Mouse (Mus musculus) CH12.LX (cell line): ENCODE results near the gene Vps51. TPM values are rescaled to one million over a fixed set of nuclear protein-coding genes. Genes with fewer than 3 reads are reported as not detected.

Experiments used
- DNase-seq: peaks from one replicate; pipeline ENCODE4 v3.0.0-alpha.2; 2013; ENCODE audit errors: extremely low read depth
- H3K27ac ChIP-seq: 2 replicates; pipeline ENCODE4 v1.5.1; 2012; ENCODE audit warnings: low read depth, mild to moderate bottlenecking, control low read depth, moderate library complexity; ENCODE audit not compliant: insufficient read depth
- H3K27me3 ChIP-seq: replicated peaks from 2 replicates; pipeline ENCODE3; 2012; ENCODE audit warnings: inconsistent platforms
- H3K36me3 ChIP-seq, 2 experiments: replicated peaks in 1 of 2; 2 replicates each; pipeline versions ENCODE3 to v1.6.1; 2012; ENCODE audit warnings: inconsistent platforms in 1 of 2, low read length in 1 of 2, mild to moderate bottlenecking in 1 of 2, mixed read lengths in 1 of 2, moderate library complexity in 1 of 2; ENCODE audit not compliant: control insufficient read depth in 1 of 2, insufficient read depth in 1 of 2
- H3K4me1 ChIP-seq, 2 experiments: 2 replicates each; pipeline ENCODE4 v1.6.1; 2012; ENCODE audit warnings: inconsistent platforms in 1 of 2, moderate library complexity in 1 of 2; ENCODE audit not compliant: insufficient read depth in 2 of 2, control insufficient read depth in 1 of 2
- H3K4me2 ChIP-seq: 2 replicates; pipeline ENCODE4 v1.6.1; 2012; ENCODE audit warnings: low read depth, mild to moderate bottlenecking, control low read depth; ENCODE audit not compliant: poor library complexity, insufficient read depth, severe bottlenecking
- H3K4me3 ChIP-seq, 3 experiments: fragments of 150-350 bp in 1 of 3; sonication (generic) in 1 of 3; replicated peaks in 1 of 3; 2 replicates each; pipeline versions ENCODE3 to v1.5.1; 2011 to 2012; ENCODE audit warnings: low read depth in 2 of 3, low read length in 2 of 3, mild to moderate bottlenecking in 2 of 3, moderate library complexity in 2 of 3, control low read depth in 1 of 3, improper control_type of control experiment in 1 of 3, inconsistent platforms in 1 of 3, mixed read lengths in 1 of 3; ENCODE audit not compliant: poor library complexity in 1 of 3
- H3K79me2 ChIP-seq: replicated peaks from 2 replicates; pipeline ENCODE4 v1.6.1; 2012; ENCODE audit warnings: mild to moderate bottlenecking, moderate library complexity; ENCODE audit not compliant: control insufficient read depth, poor library complexity, insufficient read depth, severe bottlenecking; ENCODE audit errors: extremely low read depth
- H3K9ac ChIP-seq: 2 replicates; pipeline ENCODE4 v1.6.1; 2012; ENCODE audit warnings: low read depth, mild to moderate bottlenecking, control low read depth, moderate library complexity; ENCODE audit not compliant: insufficient read depth
- H3K9me3 ChIP-seq: replicated peaks from 2 replicates; pipeline ENCODE3; 2012; ENCODE audit warnings: low read length, inconsistent platforms, mixed read lengths
- BHLHE40 ChIP-seq: IDR thresholded peaks from 2 replicates; pipeline ENCODE4 v1.6.1; 2011; ENCODE audit warnings: mild to moderate bottlenecking, low read depth, low read length, improper control_type of control experiment
- CHD1 ChIP-seq: IDR thresholded peaks from 2 replicates; pipeline ENCODE4 v1.6.1; 2012; ENCODE audit warnings: low read depth, low read length, improper control_type of control experiment, inconsistent platforms
- CTCF ChIP-seq, 2 experiments: IDR thresholded peaks in 1 of 2; conservative IDR thresholded peaks in 1 of 2; 2 replicates each; pipeline ENCODE4 v1.5.1; 2011 to 2012; ENCODE audit warnings: low read depth in 2 of 2, low read length in 2 of 2, improper control_type of control experiment in 1 of 2, inconsistent platforms in 1 of 2, mild to moderate bottlenecking in 1 of 2, moderate library complexity in 1 of 2
- E2F4 ChIP-seq: IDR thresholded peaks from 2 replicates; pipeline ENCODE4 v1.6.1; 2011; ENCODE audit warnings: low read depth, low read length, improper control_type of control experiment; ENCODE audit not compliant: insufficient replicate concordance
- ELF1 ChIP-seq: IDR thresholded peaks from 2 replicates; pipeline ENCODE4 v1.6.1; 2014; ENCODE audit warnings: low read depth, mild to moderate bottlenecking, inconsistent platforms, low read length, improper control_type of control experiment
- GABPA ChIP-seq: IDR thresholded peaks from 2 replicates; pipeline ENCODE4 v1.6.1; 2012; ENCODE audit warnings: low read depth, low read length, improper control_type of control experiment, inconsistent platforms; ENCODE audit not compliant: insufficient replicate concordance
- IRF4 ChIP-seq: IDR thresholded peaks from 2 replicates; pipeline ENCODE4 v1.6.1; 2014; ENCODE audit warnings: low read depth, mild to moderate bottlenecking, inconsistent platforms, low read length, improper control_type of control experiment
- JUN ChIP-seq: IDR thresholded peaks from 2 replicates; pipeline ENCODE4 v1.6.1; 2011; ENCODE audit warnings: low read depth, mild to moderate bottlenecking, low read length, improper control_type of control experiment, moderate library complexity; ENCODE audit not compliant: insufficient read depth
- MAFK ChIP-seq: IDR thresholded peaks from 2 replicates; pipeline ENCODE4 v1.6.1; 2011; ENCODE audit warnings: low read length, improper control_type of control experiment; ENCODE audit not compliant: insufficient replicate concordance
- MAX ChIP-seq: IDR thresholded peaks from 2 replicates; pipeline ENCODE4 v1.6.1; 2011; ENCODE audit warnings: low read length, improper control_type of control experiment
- MEF2A ChIP-seq: IDR thresholded peaks from 2 replicates; pipeline ENCODE4 v1.6.1; 2014; ENCODE audit warnings: low read depth, mild to moderate bottlenecking, inconsistent platforms, low read length, improper control_type of control experiment, borderline replicate concordance
- NELFE ChIP-seq: IDR thresholded peaks from 2 replicates; pipeline ENCODE4 v1.6.1; 2011; ENCODE audit warnings: low read depth, low read length, improper control_type of control experiment
- PAX5 ChIP-seq: IDR thresholded peaks from 2 replicates; pipeline ENCODE4 v1.6.1; 2012; ENCODE audit warnings: low read length, inconsistent platforms, mixed read lengths
- POLR2A ChIP-seq: IDR thresholded peaks from 2 replicates; pipeline ENCODE4 v1.6.1; 2011; ENCODE audit warnings: low read depth, mild to moderate bottlenecking, improper control_type of control experiment, low read length
- RAD21 ChIP-seq: IDR thresholded peaks from 2 replicates; pipeline ENCODE4 v1.6.1; 2011; ENCODE audit warnings: low read depth, mild to moderate bottlenecking, low read length, improper control_type of control experiment, moderate library complexity
- RCOR1 ChIP-seq: conservative IDR thresholded peaks from 2 replicates; pipeline ENCODE4 v1.6.1; 2012; ENCODE audit warnings: low read depth, mild to moderate bottlenecking, inconsistent platforms, low read length, improper control_type of control experiment
- SIN3A ChIP-seq: IDR thresholded peaks from 2 replicates; pipeline ENCODE4 v1.6.1; 2012; ENCODE audit warnings: low read length, improper control_type of control experiment, inconsistent platforms
- SMC3 ChIP-seq: IDR thresholded peaks from 2 replicates; pipeline ENCODE4 v1.6.1; 2011; ENCODE audit warnings: low read depth, low read length, improper control_type of control experiment
- TBP ChIP-seq: conservative IDR thresholded peaks from 2 replicates; pipeline ENCODE4 v1.6.1; 2011; ENCODE audit warnings: low read depth, low read length, improper control_type of control experiment
- TCF12 ChIP-seq: IDR thresholded peaks from 2 replicates; pipeline ENCODE4 v1.6.1; 2014; ENCODE audit warnings: low read depth, mild to moderate bottlenecking, inconsistent platforms, low read length, improper control_type of control experiment
- USF1 ChIP-seq: IDR thresholded peaks from 2 replicates; pipeline ENCODE4 v1.6.1; 2014; ENCODE audit warnings: low read depth, mild to moderate bottlenecking, inconsistent platforms, low read length, improper control_type of control experiment
- ZKSCAN1 ChIP-seq: IDR thresholded peaks from 2 replicates; pipeline ENCODE4 v1.6.1; 2012; ENCODE audit warnings: low read depth, inconsistent platforms, low read length, improper control_type of control experiment, borderline replicate concordance
- ZMIZ1 ChIP-seq: IDR thresholded peaks from 2 replicates; pipeline ENCODE4 v1.6.1; 2012; ENCODE audit warnings: low read depth, mild to moderate bottlenecking, inconsistent platforms, low read length, improper control_type of control experiment
- ZNF384 ChIP-seq: IDR thresholded peaks from 2 replicates; pipeline ENCODE4 v1.6.1; 2012; ENCODE audit warnings: low read depth, low read length, improper control_type of control experiment, inconsistent platforms
- dilution Hi-C: fragments of 300-500 bp; cut with MboI; formaldehyde crosslinking; loops from 2 replicates; pipeline ENCODE4 v1.14.3; 2020; ENCODE audit warnings: low sequenced_read_pairs; ENCODE audit not compliant: extremely low pct_unique_long_range_greater_than_20kb, extremely low pct_ligation_motif_present
- in situ Hi-C: fragments of 300-500 bp; cut with MboI; formaldehyde crosslinking; loops from 3 replicates; pipeline ENCODE4 v1.14.3; 2019; ENCODE audit warnings: low sequenced_read_pairs, low pct_ligation_motif_present, low pct_unique_long_range_greater_than_20kb, mixed read lengths
- polyA plus RNA-seq: library from polyadenylated mRNA; unstranded; fragments of >175 nt; gene quantifications from 2 replicates; pipeline ENCODE4 v1.2.1, GENCODE M21; 2012; ENCODE audit warnings: low read depth; ENCODE audit not compliant: insufficient read length
- total RNA-seq, 2 experiments: library from RNA; depleted of rRNA; stranded (reverse); fragments of 300-350 nt in 1 of 2; fragments of >200 nt in 1 of 2; gene quantifications; 2 replicates each; pipeline ENCODE4 v1.2.3; 2012 to 2014

Gene Vps51
- total and polyA plus RNA-seq, 3 experiments, result 37.7 to 51.2 (median 48.2) TPM

DNA sequence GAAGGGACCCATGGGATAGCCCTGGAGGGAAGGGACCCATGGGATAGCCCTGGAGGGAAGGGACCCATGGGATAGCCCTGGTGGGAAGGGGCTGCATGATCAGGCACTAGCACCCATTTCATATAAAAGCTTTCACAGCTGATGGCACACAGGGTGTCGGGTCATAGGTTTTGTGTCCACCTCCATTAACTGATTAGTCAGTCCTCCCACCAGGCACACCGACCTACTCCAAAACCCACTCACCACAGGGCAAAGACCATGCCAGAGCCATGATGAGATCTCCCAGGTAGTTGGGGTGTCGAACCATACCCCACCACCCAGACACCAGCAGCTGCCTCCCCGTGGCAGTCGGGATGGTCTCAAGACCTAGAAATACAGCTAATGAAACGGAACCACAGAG, 13.9 kb downstream of the Vps51 start:
- no peak overlapping the region for H3K9ac ChIP-seq
- peaks cover 12 to 51% of the 10 kb centered on the region in 2 experiments for H3K4me1 ChIP-seq
- TF ChIP-seq USF1, result no peak
- TF ChIP-seq JUN, result no peak
- TF ChIP-seq RCOR1, result no peak
- no peak for TF ChIP-seq ELF1
- no peak for TF ChIP-seq MEF2A
- no peak for TF ChIP-seq ZMIZ1
- no peak for TF ChIP-seq PAX5
- peaks cover 19% of the 10 kb centered on the region for H3K79me2 ChIP-seq
- H3K27me3 ChIP-seq, result no peaks in the 10 kb centered on the region
- no peak overlapping the region for H3K27ac ChIP-seq
- H3K9me3 ChIP-seq, result no peaks in the 10 kb centered on the region
- dilution Hi-C loops, result no loop called here
- H3K4me2 ChIP-seq, result no peak overlapping the region
- DNase-seq, result no peak
- H3K4me3 ChIP-seq, result no peak overlapping the region
- H3K36me3 ChIP-seq, result peaks cover 13 to 32% of the 10 kb centered on the region in 2 experiments
- in situ Hi-C loops, result loop anchor here (10.0 kb wide), 1 partner anchor 98 kb away; the partner anchor contains the start of gene Pola2

- no peak overlapping the region for H3K27ac ChIP-seq
- peak overlapping the region; percentile 78 for H3K9ac ChIP-seq
- TF ChIP-seq CHD1, result no peak
- TF ChIP-seq JUN, result no peak
- TF ChIP-seq ZKSCAN1, result no peak
- TF ChIP-seq SMC3, result no peak
- no peak for TF ChIP-seq TBP
- TF ChIP-seq ZNF384, result no peak
- TF ChIP-seq TCF12, result no peak
- no peak for TF ChIP-seq E2F4
- no peak for TF ChIP-seq POLR2A
- no peak for TF ChIP-seq MAX
- TF ChIP-seq RAD21, result no peak
- TF ChIP-seq PAX5, result no peak
- no peak for TF ChIP-seq IRF4
- TF ChIP-seq SIN3A, result no peak
- no peak for TF ChIP-seq CTCF (conservative IDR thresholded peaks at IDR 0.05 in 1 of 2, IDR thresholded peaks at IDR 0.05 in 1 of 2; ENCODE audit: low read depth in 2 of 2, low read length in 2 of 2)
- no peak for TF ChIP-seq USF1
- no peak for TF ChIP-seq GABPA
- TF ChIP-seq NELFE, result no peak
- no peak for TF ChIP-seq BHLHE40
- no peak for TF ChIP-seq MAFK
- TF ChIP-seq, all 38 proteins: peak for 0
- dilution Hi-C loops, result no loop called here
- H3K4me2 ChIP-seq, result peak overlapping the region; percentile 41
- H3K27me3 ChIP-seq, result no peaks in the 10 kb centered on the region
- in situ Hi-C loops, result loop anchor here (10.0 kb wide), 1 partner anchor 98 kb away; the partner anchor contains the start of gene Pola2
- no peaks in the 10 kb centered on the region for H3K9me3 ChIP-seq
- H3K4me3 ChIP-seq, result peak overlapping the region; percentile 94 to 98 (median 95)
- peaks cover 13 to 29% of the 10 kb centered on the region in 2 experiments for H3K36me3 ChIP-seq
- no peak for DNase-seq
- peaks cover 9 to 44% of the 10 kb centered on the region in 2 experiments for H3K4me1 ChIP-seq
- peaks cover 22% of the 10 kb centered on the region for H3K79me2 ChIP-seq
Observed at GRCm38 (mm10) chr19:6062418-6062817, 14.6 kb downstream of the Vps51 start.
